Mouse (Mus musculus) thymus, adult 2 months (tissue): ENCODE data around the gene Pikfyve. TPM values are rescaled to one million over a fixed set of nuclear protein-coding genes. Genes with fewer than 3 reads are reported as not detected.

ENCODE experiments used
- DNase-seq: peaks from one replicate; pipeline ENCODE4 v3.0.0; 2021
- H3K27ac ChIP-seq: fragments of 200-500 bp; 2 replicates; pipeline ENCODE4 v1.5.1; 2012; ENCODE audit warnings: low read length, control low read depth; ENCODE audit not compliant: control insufficient read depth, insufficient read depth
- H3K27me3 ChIP-seq: fragments of 200-500 bp; 2 replicates; pipeline ENCODE4 v1.6.1; 2012; ENCODE audit warnings: mild to moderate bottlenecking, low read length, moderate library complexity, mixed read lengths; ENCODE audit not compliant: control insufficient read depth, insufficient read depth
- H3K36me3 ChIP-seq: fragments of 200-500 bp; 2 replicates; pipeline ENCODE4 v1.6.1; 2012; ENCODE audit warnings: mild to moderate bottlenecking, low read length, moderate library complexity; ENCODE audit not compliant: control insufficient read depth, insufficient read depth
- H3K4me1 ChIP-seq: fragments of 200-500 bp; replicated peaks from 2 replicates; pipeline ENCODE4 v1.6.1; 2012; ENCODE audit warnings: low read length; ENCODE audit not compliant: control insufficient read depth, insufficient read depth
- H3K4me3 ChIP-seq: fragments of 200-500 bp; 2 replicates; pipeline ENCODE4 v1.5.1; 2012; ENCODE audit warnings: mild to moderate bottlenecking, low read length, control low read depth, moderate library complexity; ENCODE audit not compliant: control insufficient read depth, insufficient read depth
- CTCF ChIP-seq: fragments of 200-500 bp; IDR thresholded peaks from 2 replicates; pipeline ENCODE4 v1.5.1; 2012; ENCODE audit warnings: mild to moderate bottlenecking, control low read depth, low read length, moderate library complexity, borderline replicate concordance; ENCODE audit not compliant: control insufficient read depth, poor library complexity, insufficient read depth; ENCODE audit errors: extremely low read depth
- POLR2A ChIP-seq: fragments of 200-500 bp; IDR thresholded peaks from 2 replicates; pipeline ENCODE4 v1.6.1; 2012; ENCODE audit warnings: mild to moderate bottlenecking, low read length, control low read depth, moderate library complexity; ENCODE audit not compliant: control insufficient read depth, poor library complexity, insufficient read depth; ENCODE audit errors: extremely low read depth
- WGBS: fragments of 180-500 bp; shearing (Covaris S2); methylation state at CpG from one replicate; pipeline ENCODE4 v1.1.7; 2018; 5-methylcytosine and 5-hydroxymethylcytosine counted together
- polyA plus RNA-seq: library from polyadenylated mRNA; depleted of rRNA; stranded (reverse); fragments of >200 nt; gene quantifications from 2 replicates; pipeline ENCODE4 v1.2.3, GENCODE M21; 2012

Gene Pikfyve
- polyA plus RNA-seq, 1 experiment, result 13.7 TPM

DNA sequence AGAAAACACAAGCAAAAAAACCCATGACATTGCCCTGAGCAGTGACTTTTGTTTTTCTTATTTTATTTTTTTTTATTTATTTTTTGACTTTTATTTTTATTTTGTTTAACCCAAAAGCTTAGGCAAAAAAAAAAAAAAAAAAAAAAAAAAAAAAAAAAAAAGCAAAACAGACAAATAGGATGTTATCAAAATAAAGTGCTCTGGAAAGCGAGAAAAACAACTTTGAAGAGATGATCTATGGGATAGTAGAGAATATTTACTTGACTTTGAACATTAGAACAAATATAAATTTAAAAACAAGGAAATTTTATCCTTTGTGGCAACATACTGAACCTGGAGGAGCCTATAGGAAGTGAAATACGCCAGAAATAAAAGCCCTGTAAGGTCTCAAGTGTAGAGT lies 2.5 kb upstream of the Pikfyve start:
- H3K4me3 ChIP-seq, result no peak overlapping the region
- H3K36me3 ChIP-seq, result no peaks in the 10 kb centered on the region
- TF ChIP-seq POLR2A, result no peak
- TF ChIP-seq CTCF, result no peak
- H3K27ac ChIP-seq, result no peak overlapping the region
- H3K27me3 ChIP-seq, result no peaks in the 10 kb centered on the region
- WGBS, result 92% methylated on average over 2 of the region's 2 CpGs
- 0 out of 2 replicates have a peak, but pooled peaks cover 2% of the 10 kb centered on the region for H3K4me1 ChIP-seq
- no peak for DNase-seq

DNA sequence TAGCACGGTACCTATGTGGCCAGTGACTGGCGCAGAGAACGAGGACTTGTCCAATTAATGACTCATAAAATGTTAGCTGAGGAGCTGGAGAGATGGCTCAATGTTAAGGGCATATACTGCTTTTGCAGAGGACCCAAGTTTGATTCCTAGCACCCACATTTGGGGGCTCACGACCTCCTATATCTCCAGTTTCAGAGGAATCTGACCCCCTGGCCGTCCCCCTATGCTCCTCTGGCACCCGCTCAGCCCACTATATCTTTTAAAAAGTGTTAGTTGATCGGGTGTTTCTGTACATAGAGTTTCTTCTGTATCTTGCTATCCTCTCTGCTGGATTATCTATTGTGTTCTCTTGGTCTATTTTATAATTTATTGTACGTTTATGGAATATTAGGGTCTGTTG lies 1.5 kb upstream of the Pikfyve start:
- Histone ChIP-seq H3K4me1 (0 out of 2 replicates have a peak, but pooled peaks cover 2% of the 10 kb centered on the region), H3K36me3 (no peaks in the 10 kb centered on the region), H3K4me3 (no peak overlapping the region), H3K27ac (no peak overlapping the region), H3K27me3 (no peaks in the 10 kb centered on the region)
- 94% methylated on average over 8 of the region's 8 CpGs for WGBS
- TF ChIP-seq CTCF, result no peak
- no peak for TF ChIP-seq POLR2A
- DNase-seq, result no peak

DNA sequence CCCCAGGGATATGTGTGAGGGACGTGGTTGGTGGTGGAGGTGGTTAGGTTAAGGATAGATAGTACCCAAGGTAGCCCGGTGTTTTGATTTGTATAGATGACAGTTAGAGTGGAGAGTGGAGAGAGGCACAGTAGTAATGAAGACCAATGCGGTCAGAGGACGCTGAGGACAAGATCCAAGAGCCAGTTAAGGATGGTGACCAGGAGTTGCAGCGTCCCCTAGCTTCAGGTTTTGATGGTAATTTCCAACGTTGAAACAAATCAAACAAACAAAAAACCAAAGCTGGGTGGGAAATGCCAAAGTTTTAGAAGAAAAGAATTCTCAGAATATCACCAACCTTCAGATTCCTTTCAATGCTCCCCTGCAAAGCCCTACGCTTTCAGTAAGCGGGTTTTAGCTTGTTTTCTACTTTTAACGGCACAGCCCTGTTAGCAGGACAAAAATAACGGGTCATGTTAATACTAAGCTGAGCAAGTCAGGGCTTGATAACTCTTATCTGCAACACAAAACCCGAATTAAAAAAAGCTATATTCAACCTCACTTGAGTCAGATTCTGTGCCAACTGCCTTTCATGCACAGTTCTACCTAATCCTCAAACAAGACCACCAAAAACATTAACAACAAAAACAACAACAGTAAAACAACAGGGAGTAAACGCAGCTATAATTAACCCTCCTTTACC lies 818 bp upstream of the Pikfyve start:
- Histone ChIP-seq H3K4me3 (no peak overlapping the region), H3K27ac (no peak overlapping the region)
- no peak for DNase-seq

DNA sequence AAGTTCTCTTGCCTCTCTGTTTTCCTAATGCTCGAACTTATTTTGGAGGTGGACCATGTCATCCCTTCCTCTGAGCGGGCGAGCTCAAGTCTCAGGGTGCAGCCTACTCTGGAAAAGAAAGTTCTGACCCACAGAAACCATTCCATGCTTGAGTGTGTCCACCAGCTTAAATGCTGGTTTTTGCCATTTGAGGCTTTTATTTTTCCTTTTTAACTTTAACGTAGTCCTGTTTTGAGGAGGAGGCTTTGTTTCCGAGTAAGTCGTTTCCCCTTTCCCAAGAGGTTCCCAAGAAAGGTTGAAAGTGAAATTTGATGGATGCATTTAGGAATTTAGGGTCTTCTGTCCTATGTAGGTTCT lies 569 bp downstream of the Pikfyve start:
- Histone ChIP-seq H3K36me3 (no peaks in the 10 kb centered on the region), H3K4me3 (peak overlapping the region; percentile 60), H3K27ac (no peak overlapping the region), H3K27me3 (no peaks in the 10 kb centered on the region), H3K4me1 (0 out of 2 replicates have a peak, but pooled peaks cover 2% of the 10 kb centered on the region)
- WGBS, result 0% methylated on average over 6 of the region's 6 CpGs
- no peak for DNase-seq
- TF ChIP-seq POLR2A, result no peak

More for the DNA sequence above, 818 bp upstream of the Pikfyve start:
- no peaks in the 10 kb centered on the region for H3K27me3 ChIP-seq
- H3K36me3 ChIP-seq, result no peaks in the 10 kb centered on the region
- WGBS, result 34% methylated on average over 12 of the region's 12 CpGs
- 0 out of 2 replicates have a peak, but pooled peaks cover 2% of the 10 kb centered on the region for H3K4me1 ChIP-seq
- TF ChIP-seq POLR2A (no peak), CTCF (no peak)

DNA sequence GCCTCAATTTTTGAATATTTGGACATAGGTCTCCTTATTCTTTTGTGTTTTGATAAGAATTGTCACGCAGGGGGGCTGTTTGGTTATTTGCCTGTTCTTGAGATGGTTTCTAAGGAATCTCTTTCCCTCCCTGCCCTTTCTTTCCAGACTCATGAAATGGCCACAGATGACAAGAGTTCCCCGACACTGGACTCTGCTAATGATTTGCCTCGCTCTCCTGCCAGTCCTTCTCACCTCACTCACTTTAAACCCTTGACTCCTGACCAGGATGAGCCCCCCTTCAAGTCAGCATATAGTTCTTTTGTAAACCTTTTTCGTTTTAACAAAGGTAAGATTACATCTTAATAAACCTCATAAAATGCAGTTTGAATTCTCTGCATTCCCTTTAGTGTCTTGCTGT lies 3.7 kb downstream of the Pikfyve start:
- WGBS, result 96% methylated on average over 4 of the region's 4 CpGs
- no peak overlapping the region for H3K27ac ChIP-seq
- 0 out of 2 replicates have a peak, but pooled peaks cover 2% of the 10 kb centered on the region for H3K4me1 ChIP-seq
- peaks cover 16% of the 10 kb centered on the region; the same call in 1 of the 2 replicates for H3K36me3 ChIP-seq
- DNase-seq, result no peak
- TF ChIP-seq CTCF (no peak), POLR2A (no peak)
- H3K27me3 ChIP-seq, result no peaks in the 10 kb centered on the region
- H3K4me3 ChIP-seq, result no peak overlapping the region

DNA sequence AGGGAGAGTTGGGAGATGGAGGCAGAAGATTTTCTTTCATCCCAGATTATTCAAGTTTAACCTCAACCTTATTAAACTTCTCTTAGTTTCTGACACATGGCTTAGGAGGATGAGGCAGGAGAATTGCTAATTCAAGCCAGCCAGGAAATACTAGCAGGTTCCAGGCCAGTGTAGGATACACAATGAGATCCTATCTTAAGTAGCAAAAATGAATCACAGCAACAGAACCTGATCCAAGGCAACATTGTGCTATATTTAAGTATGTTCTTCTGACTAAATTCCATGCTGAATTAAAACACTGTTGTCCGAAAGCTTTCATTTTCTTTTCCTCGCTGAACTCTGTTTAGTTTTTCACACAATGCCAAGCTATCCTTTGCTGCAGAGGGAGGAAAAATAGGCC lies 6.7 kb downstream of the Pikfyve start:
- 94% methylated on average over 2 of the region's 2 CpGs for WGBS
- Histone ChIP-seq H3K4me1 (no peaks in the 10 kb centered on the region), H3K27me3 (no peaks in the 10 kb centered on the region), H3K27ac (no peak overlapping the region), H3K36me3 (peaks cover 16% of the 10 kb centered on the region; the same call in 1 of the 2 replicates), H3K4me3 (no peak overlapping the region)
- no peak for DNase-seq
- no peak for TF ChIP-seq CTCF

DNA sequence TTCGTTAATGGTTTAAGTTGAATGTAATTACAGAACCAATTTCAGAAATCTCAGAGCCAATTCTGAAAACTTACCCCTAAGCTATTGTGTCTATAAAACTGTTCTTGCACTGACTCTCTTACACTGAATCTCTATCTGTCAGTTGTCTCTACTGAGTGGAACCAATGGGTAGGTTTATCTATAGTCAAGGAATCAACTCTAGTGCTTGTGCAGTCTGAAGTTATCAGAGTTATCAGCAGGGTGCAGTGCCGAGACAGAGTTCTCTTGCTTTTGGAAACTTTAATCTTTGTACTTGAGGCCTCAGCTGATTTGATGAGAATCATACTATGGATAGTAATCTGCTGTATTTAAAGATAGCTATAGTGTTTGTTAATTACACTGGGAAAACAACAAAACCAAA lies 11.9 kb downstream of the Pikfyve start:
- H3K4me3 ChIP-seq, result no peak overlapping the region
- WGBS, result 95% methylated on average over 2 of the region's 2 CpGs
- no peak for DNase-seq
- H3K27me3 ChIP-seq, result no peaks in the 10 kb centered on the region
- no peaks in the 10 kb centered on the region for H3K4me1 ChIP-seq
- peaks cover 9% of the 10 kb centered on the region; the same call in 1 of the 2 replicates for H3K36me3 ChIP-seq
- H3K27ac ChIP-seq, result no peak overlapping the region
- TF ChIP-seq POLR2A (no peak), CTCF (no peak)
